Mouse (Mus musculus) adipocyte (in vitro differentiated cells): ENCODE results near the gene Pigv.

ENCODE experiments used
- DNase-seq: peaks from one replicate; pipeline ENCODE4 v3.0.0-alpha.2; 2016; ENCODE audit warnings: low spot score

Gene Pigv

DNA sequence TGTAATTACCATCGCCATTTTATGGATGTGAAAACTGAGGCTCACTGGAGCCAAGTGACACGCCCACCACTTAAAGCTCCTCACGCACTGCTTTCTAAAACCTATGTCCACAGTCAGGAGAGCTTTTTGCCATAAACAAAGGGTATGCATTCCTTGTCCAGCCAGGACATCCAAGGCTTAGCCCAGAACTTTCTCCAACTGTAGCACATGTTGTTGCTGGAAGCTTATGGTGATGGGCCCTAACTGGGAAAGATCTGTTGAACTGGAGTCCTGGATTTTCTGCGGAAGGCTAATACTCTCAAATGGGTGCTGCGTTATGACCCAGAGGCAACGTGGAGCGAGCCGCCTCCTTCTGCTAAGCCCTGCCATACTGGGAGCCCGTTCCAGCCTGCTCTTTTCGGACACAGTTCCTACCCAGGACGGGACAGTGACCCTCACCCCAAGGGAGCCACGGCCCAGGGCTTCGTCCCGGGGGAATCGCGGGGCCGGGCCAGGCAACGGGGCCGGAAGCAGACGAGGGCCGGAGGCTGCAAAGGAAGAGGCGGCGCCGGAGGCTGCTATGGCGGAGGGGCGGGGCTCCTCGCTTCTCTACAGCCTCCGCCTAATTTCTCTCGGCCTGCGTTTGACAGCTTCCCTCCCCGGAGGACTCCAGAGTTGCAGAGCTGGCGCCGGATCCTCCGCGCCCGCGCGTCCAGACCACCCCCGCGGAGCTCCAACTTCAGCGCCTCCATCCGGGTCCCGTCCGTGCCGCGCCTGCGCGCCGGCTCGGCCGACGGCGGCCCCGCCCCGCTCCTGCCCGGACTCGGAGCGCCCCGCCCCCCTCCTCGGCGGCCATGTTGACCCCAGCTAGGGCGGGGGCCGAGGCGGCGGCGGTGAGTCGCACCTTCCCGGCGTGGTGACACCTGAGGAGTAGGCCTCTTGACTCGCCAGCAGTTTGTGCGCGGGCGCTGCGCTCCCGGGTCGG, at the start of gene Pigv:
Pigv (minus strand) TSS at position 767 of the 964 bp plus-strand sequence.
- DNase-seq = peak; percentile 89

DNA sequence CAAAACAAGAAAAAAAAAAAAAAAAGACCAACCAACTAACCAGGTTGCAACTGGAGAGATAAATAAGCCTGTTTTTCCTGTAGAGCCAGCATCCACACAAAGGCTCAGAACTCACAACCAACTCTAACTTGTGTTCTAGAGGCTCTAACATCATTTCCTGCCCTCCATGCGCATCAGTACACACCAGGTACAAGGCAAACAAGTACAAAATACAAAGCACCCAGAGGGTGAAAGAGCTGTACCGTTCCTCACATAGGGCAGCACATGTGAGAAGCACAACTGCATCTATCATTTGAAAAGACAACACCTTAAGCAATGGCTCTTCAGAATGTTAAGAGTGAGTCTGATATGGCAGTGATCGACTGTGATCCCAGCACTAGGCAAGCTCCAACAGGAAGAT, 47.3 kb upstream of the Pigv start:
- DNase-seq = no peak

- no peak for DNase-seq
Observed at GRCm38 (mm10) chr4:133712755-133713154, 40.3 kb upstream of the Pigv start.

- no peak for DNase-seq
Observed at GRCm38 (mm10) chr4:133711307-133712076, 39.0 kb upstream of the Pigv start.

- no peak for DNase-seq
Observed at GRCm38 (mm10) chr4:133709395-133709794, 36.9 kb upstream of the Pigv start.

DNA sequence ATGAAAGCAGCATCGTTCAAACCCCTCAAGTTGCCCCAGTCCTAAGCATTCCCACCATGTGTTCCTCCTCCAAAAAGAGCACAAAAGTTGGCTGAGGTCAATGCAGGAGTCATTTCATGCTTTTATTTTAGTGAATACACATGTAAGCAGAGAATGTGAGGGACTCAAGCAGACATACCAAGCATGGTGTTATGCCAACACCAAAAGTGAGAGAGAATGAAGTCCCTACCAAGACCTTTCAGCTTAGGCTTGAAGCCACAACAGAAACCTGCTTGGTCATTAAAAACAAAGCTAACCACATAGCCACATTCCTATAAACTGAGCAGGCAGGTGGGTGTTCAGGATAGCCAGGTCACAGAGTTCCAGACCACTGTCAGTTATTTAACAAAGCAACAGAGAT, 35.0 kb upstream of the Pigv start:
- DNase-seq = no peak

- DNase-seq = no peak
Observed at GRCm38 (mm10) chr4:133706956-133707355, 34.5 kb upstream of the Pigv start.

- no peak for DNase-seq
Observed at GRCm38 (mm10) chr4:133705062-133705461, 32.6 kb upstream of the Pigv start.

DNA sequence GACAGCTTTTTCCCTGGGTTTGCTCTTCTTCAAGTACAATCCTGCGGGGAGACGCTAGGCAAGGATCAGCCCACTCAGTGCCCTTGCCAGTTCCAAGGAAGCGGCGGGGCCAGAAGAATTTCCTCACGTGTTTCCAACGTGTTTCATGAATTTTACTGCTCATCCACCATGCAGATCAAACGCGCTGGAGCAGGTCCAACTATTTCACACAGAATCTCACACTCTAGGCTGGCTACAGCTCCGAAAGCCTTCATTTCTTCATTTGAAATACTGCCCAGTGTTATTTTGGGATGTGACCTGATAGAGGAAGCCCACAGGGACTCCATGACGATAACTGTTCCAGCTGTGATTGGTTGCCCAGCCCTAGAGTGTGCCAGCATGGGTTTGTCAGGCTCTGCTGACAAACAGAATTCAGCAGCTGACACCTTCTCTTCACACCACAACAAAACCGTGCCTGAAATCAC, 28.5 kb upstream of the Pigv start:
- peak; percentile 55 for DNase-seq

GRCm38 (mm10) chr4:133695363-133695762, 22.9 kb upstream of the Pigv start:
- DNase-seq = peak; percentile 17

DNA sequence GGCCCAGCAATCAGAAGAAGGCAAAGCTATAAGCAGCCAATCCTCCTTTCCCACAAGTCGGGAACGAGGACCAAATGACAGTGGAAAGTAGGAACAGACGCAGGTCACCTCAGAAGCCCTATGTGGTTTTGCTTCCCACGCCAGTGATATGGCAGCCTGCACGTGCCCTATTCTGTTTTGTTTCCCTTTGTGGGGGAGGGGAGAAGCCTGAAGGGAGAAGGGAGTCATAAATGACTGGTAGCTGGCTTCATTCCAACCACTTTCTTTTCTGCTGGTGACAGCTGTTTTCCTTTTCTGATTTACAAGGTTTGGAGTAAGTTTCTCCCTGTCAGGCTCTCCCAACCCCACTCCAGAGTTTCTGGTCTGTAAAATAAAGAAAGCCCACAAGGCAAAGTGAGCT, 17.8 kb upstream of the Pigv start:
- peak; percentile 74 for DNase-seq

DNA sequence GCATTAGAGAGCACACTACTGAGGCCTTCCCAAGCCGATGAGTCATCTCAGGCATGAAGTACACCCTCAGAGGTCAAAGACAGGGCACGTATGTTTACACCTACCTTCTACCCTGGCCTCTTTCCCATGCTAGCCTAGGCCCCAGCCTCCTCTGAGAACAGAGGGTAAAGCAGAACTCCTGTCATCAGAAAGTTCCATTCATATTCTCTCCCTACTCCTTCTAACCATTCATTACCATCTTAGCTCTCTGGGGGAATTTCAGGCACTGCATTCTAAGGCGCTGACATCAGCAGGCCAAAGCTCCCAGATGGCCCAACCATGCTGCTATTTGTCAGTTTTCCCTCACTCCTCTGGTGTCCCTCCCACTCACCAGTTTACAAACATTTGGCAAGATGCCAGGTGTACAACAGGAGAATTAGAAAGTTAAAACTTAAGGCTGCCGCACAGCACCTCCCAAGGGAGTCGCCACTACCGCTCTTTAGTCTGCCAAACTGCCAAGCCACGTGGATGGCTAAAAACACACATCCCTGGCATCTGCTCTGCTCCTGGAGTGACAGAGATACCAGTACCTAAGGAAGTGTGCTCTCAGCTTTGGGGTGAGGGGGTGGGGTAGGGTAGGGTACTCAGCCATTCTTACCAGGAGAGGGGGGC, 16.1 kb upstream of the Pigv start:
- DNase-seq = peak; percentile 82

GRCm38 (mm10) chr4:133687126-133687525, 14.7 kb upstream of the Pigv start:
- DNase-seq = no peak

GRCm38 (mm10) chr4:133686512-133686911, 14.1 kb upstream of the Pigv start:
- DNase-seq = no peak

DNA sequence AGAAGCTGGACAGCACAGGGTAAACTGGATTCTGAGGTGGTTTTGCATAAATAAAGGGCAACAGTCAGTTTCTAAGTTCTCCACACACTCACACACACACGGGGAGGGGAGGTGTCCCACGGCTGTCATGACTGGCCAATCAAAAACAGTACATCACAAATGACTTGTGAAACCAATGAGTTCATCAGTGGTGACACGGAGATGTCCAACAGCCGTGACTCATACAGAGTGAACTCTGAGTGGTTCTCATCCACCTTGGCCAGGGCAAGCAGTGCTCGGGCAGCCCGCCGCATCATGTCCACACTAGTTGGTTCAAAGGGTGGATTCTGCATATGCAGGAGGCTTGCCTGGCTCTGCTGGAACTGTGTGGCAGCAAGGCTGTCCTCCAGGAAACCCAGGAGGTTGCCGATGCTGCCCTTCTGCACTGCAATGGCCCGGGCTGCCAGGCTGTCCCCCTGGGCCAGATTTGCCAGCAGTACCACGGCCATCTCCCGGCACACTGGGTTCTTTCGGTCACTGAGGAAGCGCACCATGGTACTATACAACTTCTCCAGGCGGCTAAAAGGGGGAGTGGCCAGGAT, 7.8 kb upstream of the Pigv start:
- no peak for DNase-seq

DNA sequence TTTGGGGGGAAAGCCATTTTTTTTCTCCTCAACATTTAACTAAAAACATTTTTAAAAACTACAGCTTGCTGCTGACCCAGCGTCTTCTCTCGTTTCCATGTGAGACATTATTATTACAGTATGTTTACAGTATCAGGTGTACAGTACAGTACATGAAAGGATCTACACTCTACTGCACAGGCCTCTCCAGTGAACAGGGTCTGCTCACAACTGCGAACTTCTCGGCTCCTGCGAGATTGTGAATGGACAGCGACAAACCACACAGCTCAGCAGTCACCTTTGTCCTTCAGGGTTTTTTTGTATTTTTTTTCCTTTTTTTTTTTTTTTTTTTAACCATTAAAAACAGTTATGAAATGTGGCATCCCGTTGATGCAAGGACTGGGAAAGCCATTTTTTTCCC, 7.2 kb upstream of the Pigv start:
- no peak for DNase-seq

DNA sequence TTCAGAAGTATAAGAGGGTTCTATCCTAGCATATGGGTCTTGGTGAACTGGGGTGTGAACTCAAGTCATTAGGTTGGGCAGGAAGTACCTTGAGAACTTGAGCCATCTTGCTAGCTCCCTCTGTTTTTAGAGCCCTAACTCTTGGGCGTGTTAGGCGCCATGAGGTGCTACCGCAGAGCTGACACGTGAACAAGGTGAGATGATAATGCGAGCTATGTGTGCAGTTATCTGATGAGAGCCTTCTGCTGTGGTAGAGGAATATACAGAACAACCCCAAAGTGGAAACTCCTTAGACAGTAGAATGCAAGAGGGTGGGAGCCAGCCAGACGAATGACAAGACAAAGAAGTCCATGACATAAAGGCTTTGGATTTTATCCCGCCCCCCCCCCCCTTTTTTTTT, 4.8 kb upstream of the Pigv start:
- no peak for DNase-seq

- peak; percentile 52 for DNase-seq
Observed at GRCm38 (mm10) chr4:133676189-133676588, 3.7 kb upstream of the Pigv start.

- peak; percentile 61 for DNase-seq
Observed at GRCm38 (mm10) chr4:133675594-133676016, 3.2 kb upstream of the Pigv start.

DNA sequence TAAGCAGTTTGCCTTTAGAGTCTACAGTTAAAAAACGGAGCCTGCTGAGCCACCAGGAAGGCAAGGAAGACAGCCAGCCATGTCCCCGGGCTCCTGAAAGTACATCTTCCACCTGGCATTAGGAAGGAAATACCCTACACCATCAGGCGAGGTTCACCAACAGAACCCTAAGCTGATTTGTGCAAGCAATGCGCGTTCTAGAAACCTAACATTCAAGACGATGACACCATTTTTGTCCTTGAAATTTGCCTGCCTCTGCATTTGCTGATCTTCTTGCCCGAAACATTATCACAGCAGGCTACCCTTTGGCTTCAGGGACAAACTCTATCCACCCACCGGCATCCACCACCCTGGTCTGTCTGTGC, 1.9 kb upstream of the Pigv start:
- no peak for DNase-seq

DNA sequence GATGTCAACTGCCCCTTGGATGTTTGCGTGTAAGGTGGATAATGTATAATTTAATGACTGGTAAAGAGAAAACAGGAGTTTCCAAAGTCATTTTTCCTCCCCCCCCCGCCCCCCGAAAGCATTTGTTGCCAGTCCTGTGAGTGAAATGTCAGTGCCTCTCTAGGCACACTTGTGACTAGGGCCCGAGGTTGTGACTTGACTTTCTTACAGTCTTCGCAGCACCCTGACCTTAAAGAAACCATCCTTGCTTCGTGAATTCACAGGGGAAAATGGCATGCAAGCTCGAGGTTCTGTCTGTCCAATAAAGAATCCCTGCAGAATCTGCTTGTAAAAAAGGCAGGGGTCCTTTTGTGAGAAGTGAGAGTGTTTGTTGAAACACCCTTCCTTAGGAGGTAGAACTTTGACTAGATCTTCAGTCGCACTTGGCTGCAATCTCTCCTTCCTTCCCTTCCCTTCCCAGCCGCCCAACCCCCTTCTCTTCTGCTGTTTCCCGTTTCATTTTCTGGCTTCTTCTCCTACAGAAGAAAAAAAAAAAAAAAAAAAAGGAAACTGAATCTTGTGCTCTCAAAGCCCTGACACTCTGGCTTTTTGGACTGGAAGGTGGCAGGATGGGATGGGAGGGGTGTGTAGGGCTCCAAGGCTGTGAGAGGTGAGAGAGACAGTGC, 1.4 kb upstream of the Pigv start:
- DNase-seq = peak; percentile 85
